Mouse (Mus musculus): ENCODE results near the gene Trp53inp2. TPM values are rescaled to one million over a fixed set of nuclear protein-coding genes. Genes with fewer than 3 reads are reported as not detected.

Trp53inp2 gene
- polyA plus RNA-seq (2017; shearing (Covaris generic)): 2.5 TPM

DNA sequence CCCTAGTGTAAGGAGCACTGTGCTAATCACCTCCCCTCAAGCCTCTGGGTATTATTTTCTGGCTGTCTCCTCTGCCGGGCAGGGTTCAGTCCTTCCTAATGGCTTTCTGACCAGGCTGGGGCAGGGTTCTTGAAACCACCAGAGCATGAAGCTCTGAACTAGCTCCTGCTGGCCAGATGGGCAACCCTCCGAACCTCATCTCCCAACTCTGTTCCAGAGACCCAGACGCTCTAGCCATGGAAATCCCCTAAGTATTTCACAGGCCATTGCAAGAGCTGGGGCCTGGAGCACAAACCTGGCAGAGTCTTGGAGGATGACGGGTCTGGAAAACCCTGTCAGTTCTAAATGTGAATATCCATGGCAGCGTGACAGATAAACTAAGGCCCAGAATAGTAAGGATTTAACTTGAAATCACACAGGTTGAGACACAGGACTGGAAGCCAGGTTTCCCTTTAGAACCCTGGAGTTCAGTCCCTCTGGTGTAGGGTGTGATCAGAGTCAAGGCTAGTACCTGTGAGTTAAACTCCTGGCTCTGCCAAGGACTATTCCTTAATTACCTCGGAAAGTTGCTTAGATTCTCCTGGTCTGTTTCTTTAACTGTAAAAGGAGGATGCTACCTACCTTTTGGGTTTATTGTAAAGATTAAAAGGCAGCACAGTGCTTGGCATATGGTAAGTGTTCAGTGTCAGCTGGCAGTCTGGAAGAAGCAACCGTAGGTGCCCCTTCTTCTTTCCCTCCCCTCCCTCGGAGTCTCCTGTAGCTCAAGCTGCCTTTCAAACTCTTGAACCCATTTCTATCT is at the start of gene Trp53inp2:
Gene Trp53inp2, plus strand, starts transcription at position 799 of the 799 bp plus-strand sequence.

DNA sequence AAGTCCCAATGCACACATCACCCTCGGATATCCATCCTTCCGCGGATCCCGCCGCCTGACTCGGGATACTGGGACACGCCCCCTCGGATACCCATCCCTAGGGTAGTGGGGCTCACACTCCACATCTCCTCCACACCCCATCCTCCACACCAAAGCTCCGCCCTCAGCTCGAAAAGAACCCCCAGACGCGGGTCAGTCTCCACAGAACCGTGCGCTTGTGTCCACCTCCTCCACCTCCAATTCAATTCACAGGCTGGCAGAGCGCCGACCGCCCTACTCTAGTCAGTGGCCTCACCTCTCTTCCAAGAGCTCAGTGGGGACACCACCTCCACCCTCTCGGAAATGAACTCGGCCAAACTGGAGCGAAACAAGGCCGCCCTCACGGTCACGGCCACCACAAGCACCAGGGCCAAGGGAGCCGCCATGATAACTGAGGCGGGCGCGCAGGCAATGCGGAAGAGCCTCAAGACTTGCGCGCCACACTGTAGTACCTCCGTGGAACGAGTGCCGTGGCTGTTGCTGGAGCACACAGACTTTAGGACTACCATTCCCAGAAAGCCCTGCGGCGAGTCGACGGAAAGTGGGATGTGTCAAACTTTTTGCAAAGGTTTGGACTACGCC is 23.8 kb upstream of the Trp53inp2 start, which contains the start of gene Pigu:
Gene Pigu, minus strand, starts transcription at position 460 of the 621 bp plus-strand sequence.

Other genes with a start within 250 kb of the Trp53inp2 start
- 112 TPM for gene Itch, start 247.6 kb upstream of the Trp53inp2 start, polyA plus RNA-seq (2017; shearing (Covaris generic))
- 352 TPM for gene Dynlrb1, start 144.5 kb upstream of the Trp53inp2 start, polyA plus RNA-seq (2017; shearing (Covaris generic))
- 1.7 TPM for gene Map1lc3a, start 104.8 kb upstream of the Trp53inp2 start, polyA plus RNA-seq (2017; shearing (Covaris generic))
- 52.5 TPM for gene Pigu, start 23.6 kb upstream of the Trp53inp2 start, polyA plus RNA-seq (2017; shearing (Covaris generic))
- 6.9 TPM for gene Ncoa6, start 92.8 kb downstream of the Trp53inp2 start, polyA plus RNA-seq (2017; shearing (Covaris generic))
- gene Acss2, start 136.9 kb downstream of the Trp53inp2 start, polyA plus RNA-seq (2017; shearing (Covaris generic)): 36.1 TPM
- 16.2 TPM for gene Ggt7, start 137.2 kb downstream of the Trp53inp2 start, polyA plus RNA-seq (2017; shearing (Covaris generic))
- gene Gss, start 211.8 kb downstream of the Trp53inp2 start, polyA plus RNA-seq (2017; shearing (Covaris generic)): 13.3 TPM
- gene Myh7b, start 230.2 kb downstream of the Trp53inp2 start, polyA plus RNA-seq (2017; shearing (Covaris generic)): 0.16 TPM

Data from activated CD4-positive, CD25-positive, alpha-beta regulatory T cell, adult 9 weeks (primary cell).